Mouse (Mus musculus) C2C12 (cell line): ENCODE data around the gene Tbc1d22a.

Experiments
- FOSL1 ChIP-seq: IDR thresholded peaks from one replicate; pipeline ENCODE4 v1.8.0; 2011; ENCODE audit warnings: mild to moderate bottlenecking, low read length; ENCODE audit not compliant: poor library complexity, insufficient read depth, severe bottlenecking
- USF1 ChIP-seq: IDR thresholded peaks from one replicate; pipeline ENCODE4 v1.6.1; 2011; ENCODE audit warnings: low read depth, mild to moderate bottlenecking, control low read depth, moderate library complexity

GRCm38 (mm10) chr15:86459413-86459812 lies 245.2 kb downstream of the Tbc1d22a start:
- TF ChIP-seq FOSL1: no peak
- TF ChIP-seq USF1: no peak
